Mouse (Mus musculus) CD4-positive helper T cell, adult 2 months (primary cell): Measurements from ENCODE around the gene Abhd17a.

Source experiments
- DNase-seq: peaks from one replicate; pipeline ENCODE4 v3.0.0-alpha.2; 2012; ENCODE audit warnings: low read depth, missing footprints, low spot score

Gene Abhd17a

DNA sequence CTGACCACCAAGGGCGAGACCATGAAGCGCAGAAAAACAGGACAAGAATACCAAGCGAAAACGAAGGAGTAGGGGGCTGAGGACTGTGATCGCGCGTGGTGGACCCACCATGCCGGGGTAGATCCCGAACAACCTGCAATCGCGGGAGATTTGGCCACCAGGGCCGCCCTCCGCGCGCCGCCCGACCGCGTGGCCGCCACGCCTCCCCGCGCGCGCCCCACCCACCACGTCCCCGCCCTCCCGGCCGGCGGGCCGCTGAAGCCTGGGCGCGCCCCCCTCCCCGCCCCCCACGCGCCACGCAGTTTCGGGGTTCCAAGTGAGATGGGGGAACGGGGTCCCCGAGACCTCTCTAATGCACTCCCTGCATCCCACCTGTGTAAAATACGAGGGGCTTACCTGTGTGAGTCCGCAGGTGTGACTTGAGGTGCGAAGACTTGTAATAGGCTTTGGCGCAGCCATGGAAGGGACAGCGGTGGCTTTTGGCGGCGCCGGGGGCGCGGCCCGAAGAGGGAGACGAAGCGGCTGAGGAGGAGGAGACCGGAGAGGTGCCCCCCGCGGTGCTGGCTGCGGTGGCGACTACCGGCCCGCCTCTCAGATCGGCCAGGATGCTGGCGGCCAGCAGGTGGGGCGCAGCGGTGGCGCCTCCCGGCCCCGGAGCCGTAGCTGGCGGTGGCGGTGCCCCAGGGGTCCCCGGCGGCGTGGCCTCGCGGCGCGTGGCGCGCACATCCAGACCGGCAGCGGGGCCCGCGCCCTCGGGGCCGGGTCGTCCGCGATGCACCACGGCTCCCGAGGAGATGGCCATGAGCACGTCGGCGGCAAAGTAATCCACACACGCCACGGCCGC lies 13.6 kb downstream of the Abhd17a start:
- peak; percentile 80 for DNase-seq

- DNase-seq, result no peak
Measured at GRCm38 (mm10) chr10:80575925-80576324, 14.2 kb downstream of the Abhd17a start.

DNA sequence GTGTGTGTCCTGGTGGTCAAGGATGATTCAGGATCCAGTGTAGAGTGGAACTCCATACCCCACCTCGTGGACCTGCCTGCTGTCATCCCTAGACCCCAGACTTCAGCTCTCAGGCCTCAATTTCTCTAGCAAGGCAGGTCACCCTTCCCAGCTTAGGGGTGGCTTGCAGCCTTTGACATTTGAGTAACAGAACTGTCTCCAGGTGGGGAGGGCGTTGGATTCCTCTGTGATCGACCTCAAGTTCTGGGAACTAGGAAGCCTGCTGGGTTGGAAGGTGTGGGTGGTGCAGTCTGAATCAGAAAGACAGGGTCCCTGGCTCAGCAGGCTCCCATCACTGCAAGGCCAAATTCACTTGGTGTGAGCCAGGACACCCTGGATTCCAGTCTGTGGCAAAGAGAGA lies 15.2 kb downstream of the Abhd17a start:
- no peak for DNase-seq

DNA sequence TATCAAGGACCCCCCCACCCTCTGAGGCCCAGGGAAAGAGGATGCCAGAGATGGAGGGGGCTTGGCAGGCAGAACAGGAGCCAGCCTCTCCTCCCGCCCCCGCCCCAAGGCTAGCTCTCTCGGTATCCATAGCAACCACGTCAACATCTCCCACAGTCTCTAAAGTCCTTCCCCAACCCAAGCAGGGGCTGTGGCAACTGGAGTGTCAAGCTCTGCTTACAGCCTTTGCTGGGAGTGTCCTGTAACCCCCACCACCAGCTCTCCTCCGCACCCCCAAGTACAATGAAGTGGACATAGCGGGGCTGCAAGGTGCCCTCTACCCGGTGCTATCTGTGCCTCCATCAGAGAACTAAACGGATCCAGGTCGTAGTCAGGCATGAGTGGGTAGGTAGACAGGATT lies 16.2 kb downstream of the Abhd17a start:
- no peak for DNase-seq

DNA sequence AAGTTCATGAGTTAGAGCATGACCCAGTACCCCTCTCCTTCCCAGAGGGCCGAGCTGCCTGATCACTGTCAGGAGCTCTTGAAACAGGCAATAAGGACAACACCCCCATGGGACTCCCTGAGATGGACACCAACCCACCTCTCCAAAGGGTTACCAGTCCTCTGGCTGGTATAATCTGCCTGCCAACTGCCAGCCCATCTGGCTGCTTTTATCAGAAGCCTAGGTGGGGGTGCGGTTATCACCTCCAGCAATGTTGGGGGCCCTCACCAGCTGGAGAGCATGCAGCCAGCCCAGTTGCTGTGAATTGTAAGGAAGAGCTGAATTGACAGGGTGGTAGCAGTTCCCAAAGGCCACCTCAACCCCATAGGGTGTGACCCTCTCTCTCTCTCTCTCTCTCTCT lies 17.7 kb downstream of the Abhd17a start:
- no peak for DNase-seq

DNA sequence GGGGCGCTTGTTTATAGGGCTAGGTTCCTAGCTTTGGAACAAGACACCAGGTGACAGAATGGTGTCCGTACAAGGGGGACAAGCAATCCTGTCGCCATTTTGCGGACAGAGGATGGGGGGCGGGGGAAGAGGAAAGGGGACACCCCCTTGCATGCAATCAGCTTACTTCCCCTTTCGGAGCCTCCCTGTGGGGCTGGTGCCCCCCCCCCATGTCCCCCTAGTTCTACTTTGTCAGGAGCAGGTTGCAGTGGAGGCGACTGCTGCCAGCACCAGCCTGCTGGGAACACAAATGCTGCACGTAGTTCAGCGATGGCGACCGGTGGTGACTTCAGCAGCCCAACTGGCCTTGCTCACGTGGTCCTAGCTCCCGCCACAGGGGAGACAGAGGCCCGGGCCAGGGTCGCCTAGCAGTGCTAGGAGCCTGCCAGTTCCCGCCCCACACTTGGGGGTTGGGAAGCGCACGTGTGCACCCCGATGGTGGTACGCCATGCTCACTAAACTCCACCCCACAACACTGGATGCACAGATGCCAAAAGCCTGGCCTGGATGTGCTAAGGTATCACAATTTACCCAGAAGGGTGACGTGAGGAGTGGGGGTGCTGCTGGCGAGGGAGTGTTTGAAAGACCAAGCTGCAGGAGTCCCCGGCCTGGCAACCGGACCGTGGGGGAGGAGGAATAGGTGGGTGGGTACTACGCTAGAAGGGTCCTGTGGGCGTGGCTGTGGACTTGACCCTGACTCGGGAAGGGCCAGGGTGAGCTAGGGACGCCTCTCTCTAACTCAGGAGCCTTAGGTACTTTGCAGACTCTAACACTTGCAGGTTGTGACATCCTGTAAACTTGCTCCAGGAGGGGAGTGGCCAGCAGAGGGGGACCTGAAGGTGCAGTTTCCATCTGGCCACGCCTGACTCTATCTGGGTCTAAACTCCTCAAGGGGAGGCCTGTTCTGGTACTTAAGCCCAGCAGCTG lies 19.0 kb downstream of the Abhd17a start:
- DNase-seq, result no peak

GRCm38 (mm10) chr10:80570419-80570818 lies 19.7 kb downstream of the Abhd17a start:
- no peak for DNase-seq

DNA sequence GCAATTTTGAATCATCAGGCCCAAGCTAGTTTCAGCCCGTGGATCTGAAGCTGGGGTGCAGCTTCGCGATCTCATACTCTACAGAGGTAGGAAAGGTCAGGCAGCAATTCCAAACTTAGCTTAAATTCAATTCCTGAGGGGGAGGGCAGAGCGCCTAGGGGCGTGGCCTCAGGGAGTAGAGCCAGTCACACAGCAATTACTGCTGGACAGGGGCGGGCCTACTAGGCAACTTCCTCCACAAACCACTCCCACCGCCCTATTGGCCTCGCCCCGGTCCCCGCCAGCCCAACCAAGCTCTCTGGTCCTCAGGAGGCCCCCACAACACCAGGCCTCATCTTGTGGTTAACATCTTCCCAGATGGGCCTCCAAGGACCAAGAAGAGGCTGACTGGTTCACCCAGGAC lies 20.5 kb downstream of the Abhd17a start:
- DNase-seq, result peak; percentile 44

DNA sequence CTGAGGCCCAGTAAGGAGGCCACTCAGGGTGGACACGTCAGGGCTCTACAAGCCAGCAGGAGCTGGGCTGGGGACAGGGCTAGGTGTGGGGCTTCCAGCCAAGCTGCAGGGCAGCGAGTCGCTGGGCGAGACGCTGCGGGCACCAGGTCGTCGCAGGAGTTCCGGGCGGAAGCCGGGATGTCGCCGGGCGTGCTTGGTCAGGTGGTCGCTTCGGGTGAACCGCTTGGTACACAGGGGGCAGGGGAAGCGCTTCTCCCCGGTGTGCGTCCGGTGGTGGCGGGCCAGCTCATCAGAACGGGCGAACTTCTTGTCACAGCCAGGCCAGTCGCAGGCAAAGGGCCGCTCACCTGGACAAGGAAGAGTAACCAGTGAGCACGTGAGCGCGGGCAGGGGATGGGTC lies 21.3 kb downstream of the Abhd17a start:
- no peak for DNase-seq

GRCm38 (mm10) chr10:80566375-80567092 lies 23.6 kb downstream of the Abhd17a start:
- peak; percentile 83 for DNase-seq

- DNase-seq, result peak; percentile 94
Measured at GRCm38 (mm10) chr10:80561116-80561944, 28.8 kb downstream of the Abhd17a start, which contains the start of gene Rexo1. Gene Rexo1, minus strand, starts transcription at chr10:80561560.

- DNase-seq, result no peak
Measured at GRCm38 (mm10) chr10:80560621-80561020, 29.5 kb downstream of the Abhd17a start.

GRCm38 (mm10) chr10:80559431-80559830 lies 30.7 kb downstream of the Abhd17a start:
- no peak for DNase-seq

DNA sequence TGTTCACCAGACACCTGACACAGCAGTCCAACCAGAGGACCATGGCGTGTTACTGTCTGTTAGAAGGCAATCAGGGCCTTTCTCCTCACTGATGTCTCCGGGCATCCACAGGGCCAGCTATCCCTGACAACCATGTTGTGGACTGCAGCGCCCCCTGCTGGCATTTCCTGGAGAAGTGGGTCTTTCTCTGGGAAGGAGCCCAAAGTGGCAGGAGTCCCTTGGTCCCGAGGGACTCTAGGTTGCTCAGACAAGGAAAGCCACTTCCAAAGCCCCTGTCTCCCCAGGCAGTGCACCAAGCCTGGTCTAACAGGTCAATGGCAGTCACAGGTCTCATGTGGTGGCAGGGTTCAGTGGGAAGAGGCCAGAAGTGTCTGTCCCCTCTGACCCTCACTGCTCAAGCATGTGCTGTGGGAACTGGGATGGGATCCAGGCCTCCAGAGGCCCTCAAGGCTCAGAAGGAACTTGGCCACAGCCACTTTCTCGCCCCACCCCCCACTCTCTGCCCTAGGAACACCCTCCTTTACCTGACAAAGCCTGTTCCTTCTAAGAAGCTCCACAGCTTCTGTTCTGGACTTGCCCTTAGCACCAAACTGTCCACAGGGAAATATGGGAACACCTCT lies 32.7 kb downstream of the Abhd17a start:
- DNase-seq, result peak; percentile 50

DNA sequence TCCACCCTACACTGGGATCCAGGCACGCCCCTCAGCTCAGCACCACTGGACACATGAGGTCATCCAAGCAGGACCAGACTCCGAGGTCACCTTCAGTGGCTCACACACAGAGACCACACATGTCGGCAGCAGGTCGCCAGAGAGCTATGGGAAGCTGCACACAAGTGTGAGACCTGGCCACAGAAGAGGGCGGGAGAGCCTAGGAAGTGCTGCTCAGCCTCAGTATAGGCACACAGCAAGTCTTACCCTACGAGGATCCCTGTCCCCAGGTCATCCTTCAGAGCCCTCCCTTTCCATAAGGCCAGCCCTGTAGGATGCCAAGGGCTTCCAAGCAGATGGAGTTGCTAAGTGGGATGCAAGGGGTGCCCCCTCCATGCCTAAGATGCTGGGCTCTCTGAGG lies 36.1 kb downstream of the Abhd17a start:
- DNase-seq, result no peak

DNA sequence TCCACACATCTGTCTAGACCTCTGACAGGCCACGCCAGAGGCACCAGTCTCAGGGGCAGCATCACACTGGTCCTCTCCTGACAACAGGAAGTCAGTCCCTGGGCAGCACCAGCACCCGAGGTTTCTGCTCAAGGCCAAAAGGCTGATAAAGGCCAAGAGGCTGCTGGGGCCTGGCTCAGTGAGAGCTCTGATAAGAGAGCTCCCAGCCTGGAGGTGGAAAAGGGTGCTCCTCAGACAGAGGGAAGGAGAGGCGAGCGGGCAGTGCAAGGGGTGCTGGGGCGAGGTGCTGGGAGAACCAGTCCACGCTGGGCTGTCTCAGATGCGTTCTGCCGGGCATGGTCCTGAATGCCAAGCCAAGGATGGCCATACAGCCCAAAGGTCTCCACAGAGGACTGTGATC lies 36.6 kb downstream of the Abhd17a start:
- no peak for DNase-seq

GRCm38 (mm10) chr10:80552364-80552763 lies 37.8 kb downstream of the Abhd17a start:
- no peak for DNase-seq

DNA sequence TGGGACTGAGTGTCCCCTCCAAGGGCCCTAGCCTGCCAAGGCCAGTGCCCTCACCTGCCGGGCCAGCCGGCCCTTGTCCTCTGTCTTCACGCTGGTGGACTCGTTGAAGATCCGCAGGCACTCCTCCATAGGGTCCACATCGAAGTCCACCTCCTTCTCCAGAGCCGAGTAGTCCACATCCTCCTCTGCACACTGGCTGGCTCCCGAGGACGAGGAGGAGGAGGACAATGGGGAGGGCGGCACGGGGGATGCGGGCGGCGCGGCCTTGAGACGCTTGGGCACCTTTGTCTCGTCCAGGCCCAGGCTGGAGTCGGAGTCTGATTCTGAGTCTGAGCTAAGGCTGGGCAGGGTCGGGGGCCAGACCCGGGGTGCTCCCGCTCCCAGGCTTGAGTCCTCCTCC lies 40.9 kb downstream of the Abhd17a start:
- no peak for DNase-seq

- DNase-seq, result peak; percentile 37
Measured at GRCm38 (mm10) chr10:80548428-80549006, 41.6 kb downstream of the Abhd17a start.

DNA sequence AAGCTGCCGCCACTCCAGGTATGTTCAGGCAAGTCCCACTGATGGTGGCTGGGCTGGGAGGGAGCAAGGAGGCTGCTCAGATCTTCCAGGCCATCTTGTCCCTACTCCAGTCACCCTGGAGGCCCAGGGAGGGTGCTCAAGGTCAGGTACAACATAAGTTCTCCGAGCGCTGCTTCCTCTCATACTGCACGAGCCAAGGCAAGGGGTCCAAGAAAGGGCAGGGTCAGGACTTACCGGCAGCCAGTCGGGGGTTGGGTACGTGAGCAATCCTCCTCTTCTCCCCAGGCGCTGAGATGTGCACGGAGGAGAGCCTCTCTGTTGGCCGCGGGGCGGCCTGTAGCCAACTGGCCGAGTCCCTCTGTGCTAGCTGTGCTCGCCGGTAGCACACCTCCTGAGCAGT lies 42.6 kb downstream of the Abhd17a start:
- no peak for DNase-seq
